Mouse (Mus musculus) brain, adult 2 months (tissue): Measurements from ENCODE around the gene Mrpl4.
"Not testable (repeated sequence)": the region's sequence is repeated elsewhere in the genome, so short reads cannot be mapped to it uniquely, and the experiment has no call there.

ENCODE experiments used
- DNase-seq: peaks from one replicate; pipeline ENCODE4 v3.0.0; 2011; ENCODE audit warnings: low read depth, low spot score

Gene Mrpl4

DNA sequence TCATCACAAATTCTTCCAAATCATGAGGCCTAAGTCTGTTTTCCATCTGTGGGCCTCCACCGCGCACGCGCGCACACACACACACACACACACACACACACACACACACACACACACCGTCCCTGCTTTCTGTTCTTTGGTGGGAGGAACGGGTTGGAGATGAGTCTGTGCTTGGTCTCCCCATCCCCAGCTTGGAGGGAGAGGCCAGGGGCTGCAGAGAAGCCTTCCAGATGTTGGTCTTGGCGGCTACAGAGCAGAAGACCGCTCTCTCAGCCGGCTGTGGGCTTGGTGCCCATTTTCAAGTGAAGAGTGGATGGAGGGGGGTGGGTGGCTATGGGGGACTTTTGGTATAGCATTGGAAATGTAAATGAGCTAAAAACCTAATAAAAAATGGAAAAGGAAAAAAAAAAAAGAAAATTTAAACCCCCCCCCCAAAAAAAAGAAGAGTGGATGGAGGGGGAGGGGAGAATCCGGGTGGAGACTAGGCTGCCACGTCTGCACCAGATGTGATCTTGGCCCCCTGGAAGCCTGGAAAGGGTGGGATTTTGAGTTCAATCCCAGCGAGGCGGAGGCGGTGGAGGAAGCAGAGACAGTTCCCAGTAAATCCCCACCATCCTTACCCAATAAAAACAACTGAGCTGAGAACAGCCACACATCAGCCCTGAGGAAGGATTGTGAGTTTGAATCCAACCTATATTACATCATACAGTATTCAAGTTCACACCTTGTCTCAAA, 15.4 kb upstream of the Mrpl4 start:
- DNase-seq, result no peak

DNA sequence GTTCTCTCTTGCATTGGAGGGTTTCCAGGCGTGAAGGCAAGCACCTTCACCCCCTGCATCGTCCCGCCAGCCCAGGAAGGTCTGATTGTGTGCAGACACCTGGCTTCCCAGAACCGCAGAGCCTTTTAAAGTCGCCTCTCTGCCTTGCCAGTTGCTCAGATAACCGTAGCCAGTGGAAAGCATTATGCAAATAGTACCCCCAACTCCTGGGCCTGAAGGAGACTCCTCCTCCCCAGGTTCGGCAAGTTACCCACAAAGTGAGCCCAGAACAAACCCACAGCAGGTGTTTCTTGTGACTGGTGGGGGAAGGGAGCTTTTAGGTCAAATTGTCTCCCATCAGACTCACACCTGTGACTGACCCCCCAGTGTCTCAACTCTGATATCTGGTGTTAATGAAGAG, 14.6 kb upstream of the Mrpl4 start:
- DNase-seq, result no peak

DNA sequence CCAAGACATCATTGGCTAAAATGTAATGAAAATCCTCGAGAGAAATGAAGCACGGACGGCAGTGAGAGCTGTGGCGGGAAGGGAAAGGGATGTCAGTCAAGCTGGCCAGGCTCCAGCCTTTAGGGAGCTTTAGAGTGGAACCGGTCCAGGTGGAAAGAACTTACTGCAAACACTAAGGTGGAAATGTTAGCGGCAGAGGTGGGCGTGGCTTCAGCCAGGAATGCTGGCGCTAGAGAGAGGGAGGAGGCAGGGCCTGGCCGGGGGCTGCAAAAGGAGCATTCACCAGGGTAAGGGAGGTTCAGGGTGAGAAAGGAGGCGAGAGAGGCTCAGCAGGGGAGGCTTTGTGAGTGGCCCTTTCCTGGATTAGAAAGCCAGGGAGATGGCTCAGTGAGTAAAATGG, 11.7 kb upstream of the Mrpl4 start:
- no peak for DNase-seq

DNA sequence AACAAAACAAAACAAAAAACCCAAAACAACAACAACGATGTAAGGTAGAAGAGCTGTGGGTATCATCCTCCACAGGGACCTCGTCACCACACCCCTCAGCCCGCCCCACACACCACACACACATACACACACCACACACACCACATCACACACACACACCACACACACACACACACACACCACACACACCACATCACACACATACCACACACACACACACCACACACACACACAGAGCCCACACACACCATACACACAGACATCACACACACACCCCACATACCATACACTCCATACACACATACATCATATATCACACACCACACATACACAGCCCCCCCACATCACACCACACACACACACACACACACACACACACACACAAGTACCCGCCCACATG, 11.0 kb upstream of the Mrpl4 start:
- DNase-seq, result no peak

DNA sequence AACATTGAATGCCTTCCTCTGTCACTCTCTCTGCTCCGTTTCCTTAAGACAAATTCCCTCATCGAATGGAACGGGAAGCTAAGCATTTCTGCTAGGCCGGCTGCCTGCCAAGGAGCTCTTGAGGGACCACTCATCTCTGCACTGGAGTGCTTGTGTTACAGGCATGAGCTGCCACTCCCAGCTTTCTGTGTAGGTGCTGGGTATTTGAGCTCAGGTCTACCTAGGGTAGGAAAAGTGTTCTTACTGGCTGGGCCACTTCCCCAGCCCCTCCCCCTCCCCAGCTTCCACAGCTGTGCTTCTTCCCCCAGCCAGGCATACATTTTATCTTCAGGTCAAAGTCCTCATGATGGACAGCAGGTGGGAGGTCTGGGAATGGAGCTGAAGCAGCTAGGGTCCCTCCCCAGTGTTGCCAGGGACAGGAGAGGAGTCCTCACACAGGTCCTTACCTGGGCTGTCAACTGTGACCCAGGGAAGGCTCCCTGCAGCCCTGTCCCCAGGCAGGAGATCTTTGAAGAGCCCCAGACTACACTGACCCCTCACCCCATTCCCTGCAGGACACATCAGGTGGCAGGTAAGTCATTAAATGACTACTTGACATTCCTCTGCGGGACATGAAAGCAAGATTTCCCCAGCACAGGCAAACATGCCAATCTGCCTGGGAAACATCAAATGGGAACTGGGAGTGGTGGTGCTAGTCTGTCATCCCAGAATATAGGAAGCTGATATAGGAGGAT, 9.2 kb upstream of the Mrpl4 start:
- DNase-seq, result no peak

DNA sequence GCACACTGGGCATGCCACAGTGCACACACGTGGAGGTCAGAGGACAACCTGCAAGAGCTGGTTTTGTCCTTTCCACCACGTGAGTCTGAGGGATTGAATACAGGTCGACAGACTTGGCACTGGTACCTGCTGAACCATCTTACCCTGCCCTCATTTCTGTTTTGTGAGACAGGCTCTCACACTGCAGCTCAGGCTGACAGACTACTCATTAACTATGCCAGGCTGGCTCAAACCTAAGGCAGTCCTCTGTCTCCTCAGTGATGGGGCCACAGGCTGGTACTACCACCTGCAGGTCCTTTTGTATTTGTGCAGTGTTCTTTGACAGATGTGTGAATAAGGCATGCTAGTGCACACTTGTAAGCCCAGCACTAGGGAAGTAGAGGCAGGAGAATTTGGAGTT, 7.5 kb upstream of the Mrpl4 start:
- no peak for DNase-seq

DNA sequence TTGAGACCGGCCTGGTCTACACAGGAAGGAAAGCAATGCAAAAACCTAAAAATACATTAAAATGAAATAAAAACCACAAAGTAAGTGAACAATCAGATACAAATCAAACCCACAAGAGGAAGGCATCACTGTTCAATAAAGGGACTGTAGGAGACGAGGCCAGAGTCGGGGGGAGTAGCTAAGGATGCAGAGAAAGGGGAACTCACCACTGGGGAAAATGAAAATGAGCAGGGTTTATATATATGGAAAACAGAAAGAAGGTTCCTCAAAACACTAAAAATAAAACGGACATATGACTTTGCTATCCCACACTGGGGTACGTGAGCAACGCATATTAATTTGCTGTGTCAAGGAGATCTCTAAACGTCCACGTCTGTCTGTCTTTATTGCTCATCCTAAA, 5.5 kb upstream of the Mrpl4 start:
- DNase-seq, result no peak

DNA sequence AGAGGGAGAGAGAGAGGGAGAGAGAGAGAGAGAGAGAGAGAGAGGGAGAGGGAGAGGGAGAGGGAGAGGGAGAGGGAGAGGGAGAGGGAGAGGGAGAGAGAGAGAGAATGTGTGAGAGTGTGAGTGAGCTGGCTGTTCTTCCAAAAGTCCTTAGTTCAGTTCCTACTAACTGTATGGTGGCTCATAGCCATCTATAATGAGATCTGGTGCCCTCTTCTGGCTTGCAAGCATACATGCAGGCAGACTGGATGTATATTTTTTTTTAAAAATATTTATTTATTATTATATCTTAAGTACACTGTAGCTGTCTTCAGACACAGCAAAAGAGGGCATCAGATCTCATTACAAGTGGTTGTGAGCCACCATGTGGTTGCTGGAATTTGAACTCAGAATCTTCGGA, 4.2 kb upstream of the Mrpl4 start:
- DNase-seq, result peak; percentile 29

DNA sequence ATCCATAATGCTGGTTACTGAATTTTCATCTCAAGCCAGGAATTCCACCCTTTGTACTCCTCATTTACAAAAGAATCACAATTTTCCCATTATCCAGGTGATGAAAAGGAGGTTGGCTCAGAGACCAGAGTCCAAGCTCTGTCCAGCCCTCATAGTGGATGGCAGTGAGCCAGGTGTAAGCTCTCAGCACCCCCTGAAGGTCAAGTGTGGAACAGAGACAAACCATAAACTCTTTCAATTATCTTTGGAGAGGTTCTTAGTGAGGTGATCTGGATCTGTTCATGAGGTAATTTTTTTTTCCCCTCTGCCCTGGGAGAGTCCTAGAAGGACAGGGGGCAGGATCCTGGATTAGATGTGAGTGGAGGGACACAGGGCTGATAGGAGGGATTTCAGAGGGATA, 1.7 kb upstream of the Mrpl4 start:
- peak; percentile 33 for DNase-seq

DNA sequence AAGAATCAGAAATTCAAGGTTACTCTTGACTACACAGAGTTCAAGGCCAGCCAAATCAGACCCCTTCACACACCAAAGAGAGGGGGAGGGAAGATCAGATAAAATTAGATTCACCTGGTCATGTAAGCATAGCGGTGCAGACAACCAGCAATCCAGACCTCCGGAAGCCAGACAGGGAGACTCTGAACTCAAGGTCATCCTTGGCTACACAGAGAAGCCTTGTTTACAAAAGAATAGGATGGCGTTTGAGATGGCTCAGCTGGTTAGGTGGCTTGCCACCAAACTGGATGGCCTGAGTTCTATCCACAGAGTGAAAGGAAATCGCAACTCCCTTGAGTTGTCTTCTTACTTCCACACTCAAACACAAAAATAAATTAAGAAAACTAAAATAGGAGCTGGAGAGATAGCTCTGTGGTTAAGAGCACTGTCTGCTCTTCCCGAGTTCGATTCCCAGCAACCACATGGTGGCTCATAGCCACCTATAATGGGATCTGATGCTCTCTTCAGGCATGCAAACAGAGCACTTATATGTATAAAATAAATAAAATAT, 812 bp upstream of the Mrpl4 start:
- DNase-seq, result no peak

DNA sequence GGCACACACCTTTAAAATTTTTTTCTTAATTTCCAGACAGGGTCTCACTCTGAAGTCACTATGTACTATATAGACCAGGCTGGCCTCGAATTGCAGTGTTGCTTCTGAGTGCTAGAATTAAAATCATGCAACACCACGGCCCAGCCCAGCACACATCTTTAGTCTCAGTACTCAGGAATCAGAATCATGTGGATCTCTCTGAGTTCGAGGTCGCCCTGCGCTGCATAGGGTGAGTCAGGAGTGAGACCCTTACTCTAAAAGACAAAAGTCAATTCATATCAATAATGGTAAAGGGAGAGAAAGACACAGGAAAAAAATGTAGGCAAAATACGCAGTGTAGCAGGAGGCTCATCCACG, 290 bp upstream of the Mrpl4 start:
- DNase-seq, result no peak

DNA sequence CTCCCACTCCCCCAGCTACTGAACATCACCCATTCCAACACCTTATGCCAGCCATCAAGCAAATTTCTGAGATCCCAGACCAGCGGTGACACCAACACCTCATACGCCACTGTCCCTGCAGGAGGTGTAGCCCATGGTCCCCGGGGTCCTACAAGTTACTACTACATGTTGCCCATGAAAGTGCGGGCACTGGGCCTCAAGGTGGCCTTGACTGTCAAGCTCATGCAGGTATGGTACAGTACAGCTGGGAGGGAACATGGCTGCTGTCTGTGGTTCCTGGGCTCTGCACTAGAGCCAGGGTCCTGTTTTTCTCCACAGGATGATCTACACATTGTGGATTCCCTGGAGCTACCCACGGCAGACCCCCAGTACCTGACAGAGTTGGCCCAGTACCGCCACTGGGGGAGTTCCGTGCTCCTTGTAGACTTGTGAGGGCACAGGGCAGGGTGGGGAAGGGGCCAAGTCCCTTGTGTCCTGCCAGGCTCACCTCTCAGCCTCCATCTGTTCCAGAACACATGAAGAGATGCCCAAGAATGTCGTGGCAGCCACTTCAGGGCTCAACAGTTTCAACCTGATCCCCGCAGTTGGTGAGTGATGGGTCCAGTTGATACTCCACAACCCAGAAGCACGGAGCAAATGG, 4.9 kb downstream of the Mrpl4 start:
- no peak for DNase-seq

DNA sequence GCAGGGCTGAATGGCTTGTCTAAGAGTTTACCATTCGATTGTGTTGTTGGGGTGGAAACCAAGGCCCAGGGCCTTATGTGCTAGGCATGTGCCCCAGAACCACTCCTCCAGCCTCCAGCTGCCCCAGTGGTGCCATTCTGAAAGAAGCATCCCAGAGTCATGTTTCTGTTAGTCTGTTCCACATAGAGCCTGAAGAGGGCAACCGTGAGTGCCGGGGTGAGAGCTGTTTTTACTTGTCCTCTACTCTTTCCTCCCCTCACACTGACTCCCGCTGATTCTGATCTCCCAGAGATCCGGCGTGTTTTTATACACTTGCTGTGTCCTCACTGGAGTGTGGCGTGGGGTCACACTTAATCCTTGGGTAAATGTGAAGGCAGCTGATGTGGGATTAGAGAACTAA, 5.5 kb downstream of the Mrpl4 start:
- DNase-seq, result no peak

DNA sequence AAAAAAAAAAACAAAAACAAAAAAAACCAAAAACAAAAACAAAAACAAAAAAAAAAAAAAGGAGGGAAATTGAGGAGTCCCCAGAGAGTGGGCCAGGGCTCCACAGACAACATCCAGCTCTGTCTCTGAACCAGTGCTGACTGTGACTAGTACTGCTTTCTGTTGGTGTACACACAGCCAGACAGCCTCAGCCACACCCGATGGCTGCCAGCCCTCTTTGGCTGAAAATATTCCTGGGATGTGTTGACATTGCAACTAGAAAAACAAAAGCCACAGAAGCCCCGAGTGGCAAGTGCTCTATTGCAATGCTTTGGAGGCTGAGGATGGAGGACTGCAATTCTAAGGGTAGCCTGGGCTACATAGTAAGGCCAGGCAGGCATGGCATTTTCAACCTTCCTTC, 7.8 kb downstream of the Mrpl4 start:
- DNase-seq, result no peak

DNA sequence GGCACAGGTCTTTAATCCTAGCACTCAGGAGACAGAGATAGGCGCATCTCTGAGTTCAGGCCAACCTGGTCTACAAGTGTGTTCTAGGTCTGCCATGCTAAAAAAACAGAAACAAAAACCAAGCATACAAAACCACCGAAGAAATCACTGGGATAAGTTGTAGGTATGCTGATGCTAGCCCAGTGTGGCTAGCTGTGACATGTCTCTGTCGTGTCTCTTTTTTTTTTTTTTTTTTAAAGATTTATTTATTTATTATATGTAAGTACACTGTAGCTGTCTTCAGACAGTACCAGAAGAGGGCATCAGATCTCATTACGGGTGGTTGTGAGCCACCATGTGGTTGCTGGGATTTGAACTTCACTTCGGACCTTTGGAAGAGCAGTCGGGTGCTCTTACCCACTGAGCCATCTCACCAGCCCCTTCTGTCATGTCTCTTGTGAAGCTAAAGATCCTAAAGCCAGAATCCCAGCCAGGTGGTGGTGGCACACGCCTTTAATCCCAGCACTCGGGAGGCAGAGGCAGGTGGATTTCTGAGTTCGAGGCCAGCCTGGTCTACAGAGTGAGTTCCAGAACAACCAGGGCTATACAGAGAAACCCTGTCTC, 8.5 kb downstream of the Mrpl4 start:
- not testable (repeated sequence) for DNase-seq

DNA sequence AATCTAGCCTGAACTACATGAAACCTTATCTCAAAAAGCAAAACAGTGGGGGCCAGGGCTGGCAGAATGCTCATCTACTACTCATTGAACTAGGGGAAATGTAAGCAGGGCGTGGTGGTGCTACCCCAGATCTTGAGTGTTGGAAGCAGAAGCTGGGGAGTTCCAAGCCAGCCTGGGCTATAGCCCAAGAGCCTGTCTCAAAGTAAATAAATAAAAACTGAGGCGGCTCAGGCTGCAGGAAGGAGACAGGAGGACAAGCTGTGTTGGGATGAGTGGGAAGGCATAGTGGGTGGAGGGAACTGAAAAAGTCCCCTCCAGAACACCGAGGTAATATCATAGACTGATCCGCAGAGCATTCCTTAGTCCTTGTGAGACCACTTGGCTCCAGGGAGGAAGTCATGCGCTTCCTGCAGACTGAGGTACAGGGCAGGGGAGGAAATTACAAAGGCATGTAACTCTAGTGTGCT, 9.3 kb downstream of the Mrpl4 start:
- peak; percentile 39 for DNase-seq

DNA sequence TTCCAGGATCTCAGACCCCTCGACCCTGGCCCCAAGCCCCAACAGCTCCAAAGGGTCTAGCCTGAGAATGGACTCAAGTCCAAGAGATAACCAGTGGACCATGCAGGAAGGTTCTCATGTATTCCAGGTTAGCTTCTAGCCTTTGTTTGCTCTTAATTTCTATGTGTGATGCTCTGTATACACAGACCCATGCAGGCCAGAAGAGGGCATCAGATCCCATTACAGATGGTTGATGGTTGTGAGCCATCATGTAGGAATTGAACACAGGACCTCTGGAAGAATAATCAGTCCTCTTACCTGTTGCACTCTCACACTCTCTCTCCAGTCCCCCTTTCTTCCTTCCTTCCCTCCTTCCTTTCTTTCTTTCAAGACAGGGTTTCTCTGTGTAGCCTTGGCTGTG, 9.8 kb downstream of the Mrpl4 start:
- no peak for DNase-seq

DNA sequence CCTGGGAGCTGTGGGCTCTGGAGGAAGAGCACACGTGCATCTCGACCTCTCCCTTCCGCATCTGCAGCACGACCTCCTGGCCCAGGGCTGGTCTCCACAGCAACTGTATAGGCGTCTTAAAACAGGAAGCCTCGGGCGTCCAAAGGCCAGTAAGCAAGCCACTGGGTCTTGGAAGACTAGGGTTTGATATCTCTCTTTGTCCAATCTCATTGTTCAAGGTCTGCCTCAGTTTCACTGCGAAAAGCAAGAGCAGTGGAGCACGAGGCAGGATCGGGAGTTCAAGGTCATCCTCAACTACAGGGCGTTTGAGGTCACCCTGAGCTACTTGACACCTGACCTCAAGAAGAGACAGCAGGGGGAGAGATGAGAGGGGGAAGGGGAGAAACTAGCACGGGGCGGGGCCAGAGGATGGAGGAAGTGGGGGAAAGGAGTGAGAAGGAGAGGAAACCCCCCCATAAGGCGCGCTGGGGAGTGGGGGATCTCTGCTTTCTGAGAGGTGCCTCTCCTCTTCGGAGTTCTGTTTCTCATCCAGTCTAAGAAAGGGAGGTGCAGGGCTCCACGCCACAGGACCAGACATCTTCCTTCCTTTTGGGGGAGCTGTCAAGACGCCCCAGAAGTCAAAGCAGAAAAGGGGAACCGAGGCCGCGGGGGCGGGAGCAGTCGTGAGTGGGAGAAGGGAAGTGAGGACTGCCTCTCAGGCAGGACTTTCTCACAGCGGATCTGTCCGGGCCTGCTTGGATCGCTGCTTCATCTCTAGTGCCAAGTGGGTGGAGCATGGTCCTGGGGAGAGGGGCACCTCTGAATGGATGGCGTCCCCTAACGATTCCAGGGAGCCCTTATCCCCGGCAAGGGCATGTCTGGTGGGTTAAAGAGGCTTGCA, 12.4 kb downstream of the Mrpl4 start:
- DNase-seq, result peak; percentile 46

DNA sequence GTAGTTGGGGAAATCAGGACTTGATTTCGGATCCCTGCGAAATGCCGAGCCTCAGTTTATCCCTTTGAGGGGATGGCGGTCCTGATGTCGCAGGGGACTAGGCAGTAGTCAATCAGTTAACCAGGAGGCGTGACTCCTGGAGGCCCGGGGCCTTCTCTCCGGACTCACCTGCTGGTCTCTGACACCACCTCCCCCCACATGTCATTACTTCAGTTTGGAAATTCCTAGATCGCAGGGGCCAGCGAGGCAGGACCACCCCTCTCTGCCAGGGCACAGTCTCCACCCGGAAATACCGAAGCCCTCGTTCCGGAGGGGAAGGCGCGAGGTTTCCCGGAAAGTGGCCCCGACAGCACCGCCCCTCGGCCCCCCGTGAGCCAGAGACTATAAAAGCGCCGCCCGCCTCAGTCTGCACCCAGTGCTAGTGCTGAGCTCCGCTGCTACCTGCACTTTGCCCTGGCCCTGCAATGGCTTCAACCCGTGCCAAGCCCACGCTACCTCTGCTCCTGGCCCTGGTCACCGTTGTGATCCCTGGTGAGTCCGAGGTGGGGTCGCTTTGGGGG, 13.1 kb downstream of the Mrpl4 start, which contains the start of gene Icam1:
Gene Icam1, plus strand, starts transcription at position 415 of the 560 bp plus-strand sequence.
- DNase-seq, result no peak

DNA sequence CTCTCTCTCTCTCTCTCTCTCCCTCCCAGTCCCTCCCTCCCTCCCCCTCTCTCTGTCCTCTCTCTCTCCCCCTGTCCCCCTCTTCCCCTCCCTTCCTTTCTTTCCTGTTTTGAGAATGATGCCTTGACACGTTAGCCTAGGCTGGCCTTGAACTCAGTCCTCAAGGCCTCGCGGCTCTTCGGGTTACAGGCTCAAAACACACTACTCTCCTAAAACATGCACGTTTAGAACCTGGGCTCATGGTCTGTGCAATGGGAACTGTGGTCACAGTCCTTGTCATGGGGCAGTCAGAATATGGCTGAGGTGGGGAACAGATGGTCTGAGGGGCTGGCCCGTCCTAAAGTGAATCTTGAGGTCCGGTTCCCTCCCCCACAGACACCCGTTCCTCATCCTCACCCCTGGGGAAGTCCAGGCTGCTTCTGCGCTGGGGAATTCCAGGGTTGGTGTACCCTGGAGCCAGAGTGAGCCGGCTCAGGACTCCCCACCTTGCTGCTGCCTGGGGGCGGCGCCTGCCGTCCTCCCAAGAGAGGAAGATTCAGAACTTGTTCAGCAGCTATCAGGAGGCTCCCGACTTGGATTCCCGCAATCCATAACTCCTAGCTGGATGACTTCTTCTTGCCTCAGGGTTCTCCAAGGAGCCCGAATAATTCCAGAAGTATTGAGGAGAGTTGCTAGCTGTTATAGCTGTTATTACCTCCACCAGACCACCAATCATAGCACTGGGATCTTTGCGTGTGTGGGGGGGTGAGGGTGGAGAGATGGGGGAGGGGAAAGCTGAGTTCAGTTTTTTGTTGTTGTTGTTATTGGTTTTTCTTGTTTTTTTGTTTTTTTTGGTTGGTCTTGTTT, 14.0 kb downstream of the Mrpl4 start:
- no peak for DNase-seq
